Mouse (Mus musculus) midbrain, embryonic 10.5 days (tissue): ENCODE measurements around the gene Prkab1. TPM values are rescaled to one million over a fixed set of nuclear protein-coding genes. Genes with fewer than 3 reads are reported as not detected.

Source experiments
- DNase-seq: peaks from one replicate; pipeline ENCODE4 v3.0.0-alpha.2; 2017; ENCODE audit warnings: low spot score
- H3K27ac ChIP-seq: fragments of 300-500 bp; sonication (generic); replicated peaks from 2 replicates; pipeline ENCODE4 v1.5.1; 2016; ENCODE audit warnings: mild to moderate bottlenecking
- H3K27me3 ChIP-seq: fragments of 300-500 bp; sonication (generic); 2 replicates; pipeline ENCODE4 v1.6.1; 2016; ENCODE audit warnings: low read depth, mild to moderate bottlenecking; ENCODE audit not compliant: poor library complexity, severe bottlenecking
- H3K36me3 ChIP-seq: fragments of 300-500 bp; sonication (generic); 2 replicates; pipeline ENCODE4 v1.6.1; 2016; ENCODE audit warnings: mild to moderate bottlenecking, moderate library complexity
- H3K4me1 ChIP-seq: fragments of 300-500 bp; sonication (generic); 2 replicates; pipeline ENCODE4 v1.6.1; 2016
- H3K4me3 ChIP-seq: fragments of 300-500 bp; sonication (generic); 2 replicates; pipeline ENCODE4 v1.5.1; 2016; ENCODE audit warnings: mild to moderate bottlenecking, moderate library complexity
- H3K9me3 ChIP-seq: fragments of 300-500 bp; sonication (generic); replicated peaks from 2 replicates; pipeline ENCODE4 v1.6.1; 2016; ENCODE audit warnings: mild to moderate bottlenecking
- WGBS: fragments of 180-500 bp; shearing (Covaris S2); methylation state at CpG from one replicate; pipeline ENCODE4 v1.1.7; 2016; 5-methylcytosine and 5-hydroxymethylcytosine counted together
- polyA plus RNA-seq: library from polyadenylated mRNA; unstranded; fragments of >200 nt; fragmentation: Nextera tagmentation; extraction: Ambion mirVana; gene quantifications from 2 replicates; pipeline ENCODE4 v1.2.1, GENCODE M21; 2016

The Prkab1 gene
- polyA plus RNA-seq, 1 experiment from 2014 or later: 66.7 TPM

GRCm38 (mm10) chr5:115971236-115971635, 53.1 kb downstream of the Prkab1 start:
- Histone ChIP-seq H3K36me3 (peaks cover 89% of the 10 kb centered on the region), H3K27me3 (no peaks in the 10 kb centered on the region), H3K4me1 (no peaks in the 10 kb centered on the region), H3K9me3 (no peaks in the 10 kb centered on the region), H3K27ac (no peak overlapping the region), H3K4me3 (no peak overlapping the region)
- DNase-seq: no peak
- 93% methylated on average over 15 of the region's 15 CpGs for WGBS

Other genes with a start within 250 kb of the Prkab1 start
- 45.5 and 47.2 TPM in 2 replicates for gene Cit, start 179.2 kb downstream of the Prkab1 start, polyA plus RNA-seq
- gene Tmem233, start 58.7 kb upstream of the Prkab1 start, polyA plus RNA-seq: not detected in 2 replicates